Mouse (Mus musculus): ENCODE measurements around the gene Mki67. TPM values are rescaled to one million over a fixed set of nuclear protein-coding genes. Genes with fewer than 3 reads are reported as not detected.

The Mki67 gene
- polyA plus RNA-seq (2016; fragmentation: Nextera tagmentation; extraction: Ambion mirVana): 108 and 118 TPM in 2 replicates

DNA sequence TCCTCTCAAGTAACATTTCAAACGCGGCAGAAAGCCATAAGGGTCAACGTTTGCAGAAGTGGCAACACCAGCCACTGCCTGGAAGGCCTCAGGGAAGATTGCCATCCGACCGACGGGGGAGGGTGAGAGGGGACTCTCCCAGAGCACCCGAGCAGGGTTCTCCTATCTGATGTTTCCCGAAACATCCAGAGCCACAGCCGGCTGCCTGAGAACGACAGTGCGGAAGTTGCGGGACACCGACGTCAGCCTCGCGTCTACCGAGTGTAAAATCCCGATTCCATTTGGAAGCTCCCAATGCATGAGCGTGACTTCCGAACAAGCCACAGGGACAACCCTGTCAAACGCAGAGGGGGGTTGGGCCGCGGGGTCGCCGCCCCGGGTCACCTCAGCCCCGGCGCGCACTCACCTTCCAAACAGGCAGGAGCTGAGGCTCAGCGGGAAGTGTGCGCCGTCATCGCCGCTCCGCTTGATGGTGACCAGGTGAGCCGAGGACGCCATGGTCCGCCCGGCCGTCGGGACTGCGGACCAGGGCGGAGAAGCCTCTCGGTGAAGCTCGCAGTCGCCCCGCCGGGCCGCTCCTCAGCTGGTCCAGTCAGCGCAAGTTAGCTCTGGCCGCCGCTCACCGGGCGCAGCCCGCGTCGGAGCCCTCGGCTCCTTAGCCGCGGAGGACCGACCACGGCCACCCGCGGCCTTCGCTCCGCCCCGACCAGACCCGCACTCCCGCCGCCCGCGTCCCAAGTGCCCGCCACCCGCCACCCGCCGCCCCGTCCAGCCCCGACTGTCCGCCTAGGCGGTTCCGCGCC lies at the start of gene Mki67:
Gene Mki67 (minus strand): TSS at position 720 of the 803 bp plus-strand sequence.
- WGBS (ENCODE audit: insufficient replicate concordance): under 1% methylated on average over 74 of the region's 82 CpGs

GRCm38 (mm10) chr7:135763311-135763710 lies 47.1 kb upstream of the Mki67 start:
- Histone ChIP-seq H3K4me2 (no peak overlapping the region), H3K27me3 (replicated peaks) (peaks cover 3% of the 10 kb centered on the region), H3K9me3 (replicated peaks) (no peaks in the 10 kb centered on the region), H3K36me3 (no peaks in the 10 kb centered on the region), H3K4me1 (no peaks in the 10 kb centered on the region), H3K4me3 (no peak overlapping the region), H3K27ac (no peak overlapping the region), H3K9ac (no peak overlapping the region)
- ATAC-seq: no peak
- 60% methylated on average over 2 of the region's 2 CpGs for WGBS (ENCODE audit: insufficient replicate concordance)

More for the DNA sequence above, at the start of gene Mki67:
- ATAC-seq: peak; percentile 54
- Histone ChIP-seq H3K9ac (peak within 1 kb of the TSS; percentile 98), H3K9me3 (replicated peaks) (no peaks in the 10 kb centered on the region), H3K36me3 (peaks cover 35% of the 10 kb centered on the region), H3K27ac (peak within 1 kb of the TSS; percentile 96), H3K4me3 (peak within 1 kb of the TSS; percentile 78), H3K4me1 (peaks cover 68% of the 10 kb centered on the region), H3K27me3 (replicated peaks) (no peaks in the 10 kb centered on the region), H3K4me2 (peak within 1 kb of the TSS; percentile 85)

DNA sequence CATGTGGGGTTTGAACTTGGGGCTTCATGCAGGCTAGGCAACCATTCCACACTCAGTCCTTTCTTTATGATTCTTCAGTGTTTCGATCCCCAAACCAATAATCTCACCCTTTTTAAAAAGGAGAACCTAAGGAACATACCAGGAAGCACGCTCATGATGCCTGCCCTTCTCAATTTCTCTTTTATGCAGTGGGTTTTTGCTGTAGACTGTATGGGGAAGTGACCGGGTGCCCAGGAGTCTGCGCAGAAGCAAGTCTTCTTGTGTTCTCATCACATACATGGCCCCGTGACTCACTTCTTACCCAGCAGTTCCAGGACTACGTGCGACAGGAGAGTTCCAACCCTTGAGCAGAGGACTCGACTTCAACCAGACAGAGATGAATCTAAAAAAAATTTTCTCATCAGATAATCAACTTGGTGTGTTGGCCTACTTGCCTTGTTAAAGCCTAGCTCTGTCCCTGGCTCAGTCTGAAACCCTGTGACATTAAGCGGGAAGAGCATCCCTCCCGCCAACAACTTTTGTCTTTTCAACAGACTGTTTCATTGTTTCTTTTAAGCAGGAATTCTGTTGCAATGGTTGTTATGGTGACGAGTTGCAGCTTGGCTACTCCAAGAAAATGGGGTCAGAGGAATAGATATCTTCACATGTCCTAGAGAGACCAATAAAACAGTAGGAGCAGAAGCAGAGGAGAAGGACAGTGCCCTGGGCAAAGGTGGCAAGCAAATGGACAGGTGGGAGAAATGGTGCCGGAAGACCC lies 42.8 kb upstream of the Mki67 start:
- H3K9ac ChIP-seq: no peak overlapping the region
- no peaks in the 10 kb centered on the region for H3K9me3 ChIP-seq (replicated peaks)
- 64% methylated on average over 12 of the region's 12 CpGs for WGBS (ENCODE audit: insufficient replicate concordance)
- H3K36me3 ChIP-seq: no peaks in the 10 kb centered on the region
- H3K27me3 ChIP-seq (replicated peaks): peaks cover 3% of the 10 kb centered on the region
- no peak overlapping the region for H3K4me2 ChIP-seq
- H3K27ac ChIP-seq: no peak overlapping the region
- H3K4me1 ChIP-seq: no peaks in the 10 kb centered on the region
- no peak for ATAC-seq
- no peak overlapping the region for H3K4me3 ChIP-seq

DNA sequence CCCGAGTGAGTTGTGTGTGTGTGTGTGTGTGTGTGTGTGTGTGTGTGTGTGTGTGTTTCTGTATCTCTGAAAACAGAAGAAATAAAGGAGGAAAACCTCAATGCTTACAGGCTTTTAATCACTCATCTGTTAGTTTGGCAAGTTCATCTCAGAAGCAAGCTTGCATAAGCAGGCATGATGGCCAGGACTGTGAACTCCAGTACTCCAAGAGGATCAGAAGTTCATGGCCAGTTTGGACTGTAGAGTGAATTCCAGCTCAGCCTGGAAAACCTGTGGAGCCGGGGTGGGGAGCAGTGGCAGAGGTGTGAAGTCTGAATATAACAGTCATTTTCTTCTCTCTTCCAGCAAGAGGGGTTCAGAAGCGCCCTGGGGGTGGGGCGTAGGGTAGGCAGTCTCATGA lies 42.0 kb upstream of the Mki67 start:
- Histone ChIP-seq H3K9me3 (replicated peaks) (no peaks in the 10 kb centered on the region), H3K4me1 (no peaks in the 10 kb centered on the region), H3K27me3 (replicated peaks) (peaks cover 3% of the 10 kb centered on the region; the same call in 1 of the 2 replicates), H3K27ac (no peak overlapping the region), H3K4me2 (no peak overlapping the region), H3K4me3 (no peak overlapping the region), H3K9ac (no peak overlapping the region), H3K36me3 (no peaks in the 10 kb centered on the region)
- ATAC-seq: no peak
- 49% methylated on average over 4 of the region's 4 CpGs for WGBS (ENCODE audit: insufficient replicate concordance)

DNA sequence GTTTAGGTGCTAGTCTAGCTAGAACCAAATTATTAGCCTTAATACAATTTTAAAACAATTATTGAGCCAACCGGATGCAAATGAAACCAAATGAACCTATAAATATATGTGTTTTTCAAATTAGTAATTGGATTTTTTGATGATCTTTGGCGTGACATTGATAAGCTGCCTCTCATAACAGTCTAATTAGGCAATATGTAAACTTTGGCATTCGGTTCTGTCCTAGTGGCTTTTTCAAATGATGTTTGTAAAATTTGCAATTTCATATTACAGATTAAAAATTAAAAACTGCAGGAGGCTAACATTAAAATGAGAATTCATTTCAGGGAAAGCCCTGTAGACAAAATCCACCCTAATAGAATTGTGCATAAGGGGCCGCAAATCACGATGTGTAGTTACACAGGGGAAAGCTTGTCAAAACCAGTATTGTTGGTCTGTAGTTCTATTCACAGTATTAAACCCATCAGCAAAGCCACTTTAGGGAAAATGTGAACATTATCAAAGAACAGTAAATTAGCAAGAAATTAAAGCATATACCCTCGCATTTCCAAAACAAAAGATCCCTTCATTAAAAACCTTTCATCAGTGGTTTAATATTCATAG lies 40.9 kb upstream of the Mki67 start:
- no peak overlapping the region for H3K4me2 ChIP-seq
- H3K9me3 ChIP-seq (replicated peaks): no peaks in the 10 kb centered on the region
- H3K9ac ChIP-seq: no peak overlapping the region
- 70% methylated on average over 6 of the region's 6 CpGs for WGBS (ENCODE audit: insufficient replicate concordance)
- H3K4me3 ChIP-seq: no peak overlapping the region
- ATAC-seq: no peak
- H3K27ac ChIP-seq: no peak overlapping the region
- H3K4me1 ChIP-seq: no peaks in the 10 kb centered on the region
- H3K36me3 ChIP-seq: no peaks in the 10 kb centered on the region
- peaks cover 3% of the 10 kb centered on the region; the same call in 1 of the 2 replicates for H3K27me3 ChIP-seq (replicated peaks)

GRCm38 (mm10) chr7:135748986-135749385 lies 32.8 kb upstream of the Mki67 start:
- no peak overlapping the region for H3K4me2 ChIP-seq
- H3K4me3 ChIP-seq: no peak overlapping the region
- no peaks in the 10 kb centered on the region for H3K9me3 ChIP-seq (replicated peaks)
- no peaks in the 10 kb centered on the region for H3K27me3 ChIP-seq (replicated peaks)
- WGBS (ENCODE audit: insufficient replicate concordance): 61% methylated on average over 6 of the region's 6 CpGs
- no peak overlapping the region for H3K9ac ChIP-seq
- no peak for ATAC-seq
- H3K4me1 ChIP-seq: no peaks in the 10 kb centered on the region
- no peak overlapping the region for H3K27ac ChIP-seq
- no peaks in the 10 kb centered on the region for H3K36me3 ChIP-seq

DNA sequence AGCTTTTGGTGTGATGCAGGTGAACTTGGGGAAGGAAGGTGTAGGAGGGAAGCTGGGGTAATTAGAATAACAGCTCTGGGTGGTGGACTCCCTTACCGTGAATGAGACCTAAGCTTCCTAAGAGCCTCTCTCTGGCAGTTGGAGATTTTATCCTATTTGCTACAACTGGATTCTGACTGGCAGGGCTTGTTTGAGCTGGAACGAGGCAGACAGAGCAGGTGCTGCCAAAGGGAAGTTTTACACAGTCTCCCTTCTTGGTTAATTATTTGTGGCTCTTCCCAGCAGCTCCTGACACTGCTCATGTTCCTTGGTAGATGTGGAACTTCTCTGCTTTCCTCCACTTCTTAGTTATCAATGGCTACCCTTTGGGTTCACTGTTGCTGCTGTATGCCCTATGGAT lies 30.9 kb upstream of the Mki67 start:
- H3K4me1 ChIP-seq: no peaks in the 10 kb centered on the region
- H3K4me2 ChIP-seq: no peak overlapping the region
- H3K4me3 ChIP-seq: no peak overlapping the region
- no peak overlapping the region for H3K27ac ChIP-seq
- H3K27me3 ChIP-seq (replicated peaks): no peaks in the 10 kb centered on the region
- no peak overlapping the region for H3K9ac ChIP-seq
- no peaks in the 10 kb centered on the region for H3K9me3 ChIP-seq (replicated peaks)
- H3K36me3 ChIP-seq: no peaks in the 10 kb centered on the region
- ATAC-seq: no peak
- WGBS (ENCODE audit: insufficient replicate concordance): 39% methylated on average over 2 of the region's 2 CpGs

GRCm38 (mm10) chr7:135746528-135746927 lies 30.4 kb upstream of the Mki67 start:
- WGBS (ENCODE audit: insufficient replicate concordance): 59% methylated on average over 6 of the region's 6 CpGs
- H3K4me2 ChIP-seq: no peak overlapping the region

DNA sequence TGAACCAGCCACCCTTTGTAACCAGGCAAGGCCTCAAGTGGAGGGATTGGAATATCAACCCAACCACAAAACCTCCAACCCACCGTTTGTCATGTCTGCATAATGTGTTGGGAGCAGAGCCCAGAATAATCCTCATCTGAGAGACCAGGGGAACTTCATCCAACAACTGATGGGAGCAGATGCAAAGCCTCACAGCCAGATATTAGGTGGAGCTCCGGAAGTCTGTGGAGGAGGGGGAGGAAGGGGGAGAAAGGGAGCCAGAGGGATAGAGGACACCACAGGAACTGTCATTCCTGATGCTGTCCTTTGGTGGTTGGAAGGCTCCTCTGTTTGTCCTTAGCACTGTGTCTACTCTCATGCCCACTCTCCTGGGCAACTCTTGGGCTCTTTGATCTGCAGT lies 28.9 kb upstream of the Mki67 start:
- WGBS (ENCODE audit: insufficient replicate concordance): 18% methylated on average over 2 of the region's 2 CpGs
- H3K9ac ChIP-seq: no peak overlapping the region
- no peak overlapping the region for H3K27ac ChIP-seq
- no peaks in the 10 kb centered on the region for H3K36me3 ChIP-seq
- no peaks in the 10 kb centered on the region for H3K4me1 ChIP-seq
- H3K4me3 ChIP-seq: no peak overlapping the region
- H3K27me3 ChIP-seq (replicated peaks): peaks cover 5% of the 10 kb centered on the region; the same call in 1 of the 2 replicates
- H3K9me3 ChIP-seq (replicated peaks): no peaks in the 10 kb centered on the region
- no peak for ATAC-seq
- H3K4me2 ChIP-seq: no peak overlapping the region

More at GRCm38 (mm10) chr7:135746528-135746927, 30.4 kb upstream of the Mki67 start:
- Histone ChIP-seq H3K36me3 (no peaks in the 10 kb centered on the region), H3K27ac (no peak overlapping the region), H3K27me3 (replicated peaks) (no peaks in the 10 kb centered on the region), H3K9me3 (replicated peaks) (no peaks in the 10 kb centered on the region), H3K4me1 (no peaks in the 10 kb centered on the region), H3K4me3 (no peak overlapping the region), H3K9ac (no peak overlapping the region)
- ATAC-seq: no peak

- WGBS (ENCODE audit: insufficient replicate concordance): 46% methylated on average over 3 of the region's 3 CpGs
- Histone ChIP-seq H3K9me3 (replicated peaks) (no peaks in the 10 kb centered on the region), H3K4me2 (no peak overlapping the region), H3K4me3 (no peak overlapping the region), H3K4me1 (peaks cover 8% of the 10 kb centered on the region), H3K9ac (no peak overlapping the region), H3K27me3 (replicated peaks) (peaks cover 12% of the 10 kb centered on the region; the same call in 1 of the 2 replicates), H3K36me3 (no peaks in the 10 kb centered on the region), H3K27ac (no peak overlapping the region)
- ATAC-seq: no peak
Observed at GRCm38 (mm10) chr7:135740453-135740852, 24.3 kb upstream of the Mki67 start.

DNA sequence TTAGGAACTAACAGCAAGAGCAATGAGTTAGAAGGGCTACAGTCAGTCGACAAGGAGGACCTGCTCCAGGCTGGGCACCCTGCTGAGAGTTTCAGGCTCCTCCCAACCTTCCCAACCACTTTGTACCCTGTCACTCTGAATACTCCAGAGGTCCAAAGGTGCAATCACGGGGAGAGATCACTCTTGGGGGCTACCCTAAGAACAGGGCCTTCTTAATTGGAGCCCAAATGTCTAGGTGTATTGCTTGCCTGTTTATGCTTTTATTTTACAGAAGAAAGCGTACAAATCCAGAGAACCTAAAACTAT lies 20.4 kb upstream of the Mki67 start:
- Histone ChIP-seq H3K4me2 (no peak overlapping the region), H3K36me3 (no peaks in the 10 kb centered on the region), H3K4me1 (peaks cover 15% of the 10 kb centered on the region), H3K27me3 (replicated peaks) (peaks cover 12% of the 10 kb centered on the region; the same call in 1 of the 2 replicates), H3K9me3 (replicated peaks) (no peaks in the 10 kb centered on the region), H3K27ac (no peak overlapping the region), H3K9ac (no peak overlapping the region), H3K4me3 (no peak overlapping the region)
- no peak for ATAC-seq
- 31% methylated on average over 3 of the region's 3 CpGs for WGBS (ENCODE audit: insufficient replicate concordance)
